Mouse (Mus musculus) inflammation-experienced regulatory T-cells (primary cell): ENCODE data around the gene Nupl2. TPM values are rescaled to one million over a fixed set of nuclear protein-coding genes. Genes with fewer than 3 reads are reported as not detected.

Source experiments
- polyA plus RNA-seq, 2 experiments: library from polyadenylated mRNA; unstranded; fragments of 100-300 nt; shearing (Covaris generic); gene quantifications; one replicate each; pipeline ENCODE4 v1.2.1; 2017

Nupl2 gene
- polyA plus RNA-seq = 10 to 100 TPM in 1 of 2 experiments, 1 to 10 TPM in 1; 7.4 to 15.1 TPM

GRCm38 (mm10) chr5:24164789-24165445 is at the start of gene Nupl2:
Nupl2 (plus strand) TSS chr5:24164963.

Other genes with a start within 250 kb of the Nupl2 start
- gene Fam126a, start 134.3 kb upstream of the Nupl2 start, polyA plus RNA-seq = 10 to 100 TPM; 17.3 to 18.6 TPM
- 10 to 100 TPM; 14.0 to 18.9 TPM for gene Klhl7, start 64.4 kb upstream of the Nupl2 start, polyA plus RNA-seq
- gene Kcnh2, start 186.6 kb downstream of the Nupl2 start, polyA plus RNA-seq = 1 to 10 TPM; 3.7 TPM
- gene Nos3, start 199.8 kb downstream of the Nupl2 start, polyA plus RNA-seq = under 1 TPM; 0.06 to 0.98 TPM
- gene Atg9b, start 227.2 kb downstream of the Nupl2 start, polyA plus RNA-seq = 1 to 10 TPM; 1.8 to 5.8 TPM
- gene Abcb8, start 228.7 kb downstream of the Nupl2 start, polyA plus RNA-seq = 10 to 100 TPM; 20.2 to 25.3 TPM
- 1 to 10 TPM in 1 of 2 experiments, under 1 TPM in 1; 0.19 to 1.3 TPM for gene Asic3, start 248.4 kb downstream of the Nupl2 start, polyA plus RNA-seq